Mouse (Mus musculus) testis, adult 2 months (tissue): ENCODE data around the gene Smim14. TPM values are rescaled to one million over a fixed set of nuclear protein-coding genes. Genes with fewer than 3 reads are reported as not detected.

ENCODE experiments used
- H3K27ac ChIP-seq: fragments of 200-500 bp; 2 replicates; pipeline ENCODE4 v1.5.1; 2012; ENCODE audit warnings: low read depth, low read length; ENCODE audit not compliant: control insufficient read depth, insufficient read depth
- H3K27me3 ChIP-seq: fragments of 200-500 bp; 2 replicates; pipeline ENCODE4 v1.6.1; 2012; ENCODE audit warnings: mild to moderate bottlenecking, low read length, moderate library complexity; ENCODE audit not compliant: control insufficient read depth, insufficient read depth
- H3K36me3 ChIP-seq: fragments of 200-500 bp; 2 replicates; pipeline ENCODE4 v1.6.1; 2012; ENCODE audit warnings: mild to moderate bottlenecking, low read length; ENCODE audit not compliant: control insufficient read depth, insufficient read depth
- H3K4me1 ChIP-seq: fragments of 200-500 bp; 2 replicates; pipeline ENCODE4 v1.6.1; 2012; ENCODE audit warnings: low read length; ENCODE audit not compliant: control insufficient read depth, insufficient read depth
- H3K4me3 ChIP-seq: fragments of 200-500 bp; 2 replicates; pipeline ENCODE4 v1.5.1; 2012; ENCODE audit warnings: low read depth, mild to moderate bottlenecking, low read length, moderate library complexity, mixed read lengths; ENCODE audit not compliant: control insufficient read depth
- CTCF ChIP-seq: fragments of 200-500 bp; IDR thresholded peaks from 2 replicates; pipeline ENCODE4 v1.5.1; 2012; ENCODE audit warnings: low read depth, mild to moderate bottlenecking, inconsistent platforms, low read length, moderate library complexity; ENCODE audit not compliant: control insufficient read depth, insufficient read depth, insufficient replicate concordance
- POLR2A ChIP-seq: fragments of 200-500 bp; IDR thresholded peaks from 2 replicates; pipeline ENCODE4 v1.6.1; 2012; ENCODE audit warnings: low read depth, mild to moderate bottlenecking, inconsistent platforms, low read length, moderate library complexity; ENCODE audit not compliant: control insufficient read depth
- polyA plus RNA-seq: library from polyadenylated mRNA; depleted of rRNA; stranded (reverse); fragments of >200 nt; gene quantifications from 2 replicates; pipeline ENCODE4 v1.2.3, GENCODE M21; 2012; rRNA removed

Gene Smim14
- 130 and 131 TPM in 2 replicates for polyA plus RNA-seq

- H3K27ac ChIP-seq: peak within 1 kb of the TSS; percentile 99
- no peaks in the 10 kb centered on the region; the same call in 1 of the 2 replicates for H3K4me1 ChIP-seq
- peak within 1 kb of the TSS; percentile 100 for H3K4me3 ChIP-seq
- H3K27me3 ChIP-seq: no peaks in the 10 kb centered on the region
- TF ChIP-seq POLR2A: peak; percentile 93
- TF ChIP-seq CTCF: no peak
- no peaks in the 10 kb centered on the region for H3K36me3 ChIP-seq
Observed at GRCm38 (mm10) chr5:65536751-65537419, at the start of gene Smim14, which contains the start of gene Ube2k. TSS of gene Smim14 (minus strand) at chr5:65537184. TSS of gene Ube2k (plus strand) at chr5:65537233.

GRCm38 (mm10) chr5:65586291-65586690, 49.3 kb upstream of the Smim14 start:
- Histone ChIP-seq H3K4me3 (no peak overlapping the region), H3K27ac (no peak overlapping the region), H3K4me1 (no peaks in the 10 kb centered on the region), H3K36me3 (no peaks in the 10 kb centered on the region), H3K27me3 (no peaks in the 10 kb centered on the region)
- TF ChIP-seq POLR2A (no peak), CTCF (no peak)

GRCm38 (mm10) chr5:65578545-65578944, 41.6 kb upstream of the Smim14 start:
- no peak overlapping the region for H3K27ac ChIP-seq
- H3K27me3 ChIP-seq: no peaks in the 10 kb centered on the region
- H3K4me1 ChIP-seq: no peaks in the 10 kb centered on the region
- H3K4me3 ChIP-seq: no peak overlapping the region
- no peak for TF ChIP-seq CTCF
- TF ChIP-seq POLR2A: no peak
- H3K36me3 ChIP-seq: no peaks in the 10 kb centered on the region

GRCm38 (mm10) chr5:65575896-65576295, 38.9 kb upstream of the Smim14 start:
- Histone ChIP-seq H3K36me3 (no peaks in the 10 kb centered on the region), H3K27ac (no peak overlapping the region), H3K4me1 (no peaks in the 10 kb centered on the region), H3K27me3 (no peaks in the 10 kb centered on the region), H3K4me3 (no peak overlapping the region)
- TF ChIP-seq CTCF: no peak
- no peak for TF ChIP-seq POLR2A

- no peaks in the 10 kb centered on the region for H3K36me3 ChIP-seq
Observed at GRCm38 (mm10) chr5:65574876-65575275, 37.9 kb upstream of the Smim14 start.

GRCm38 (mm10) chr5:65565486-65565885, 28.5 kb upstream of the Smim14 start:
- Histone ChIP-seq H3K27me3 (no peaks in the 10 kb centered on the region), H3K4me1 (no peaks in the 10 kb centered on the region), H3K4me3 (no peak overlapping the region), H3K27ac (no peak overlapping the region), H3K36me3 (no peaks in the 10 kb centered on the region)
- TF ChIP-seq CTCF: no peak
- TF ChIP-seq POLR2A: no peak

More at GRCm38 (mm10) chr5:65574876-65575275, 37.9 kb upstream of the Smim14 start:
- H3K4me1 ChIP-seq: no peaks in the 10 kb centered on the region
- no peak overlapping the region for H3K4me3 ChIP-seq
- no peak overlapping the region for H3K27ac ChIP-seq
- no peaks in the 10 kb centered on the region for H3K27me3 ChIP-seq
- TF ChIP-seq POLR2A: no peak

- Histone ChIP-seq H3K4me1 (no peaks in the 10 kb centered on the region), H3K27me3 (no peaks in the 10 kb centered on the region), H3K27ac (no peak overlapping the region), H3K36me3 (no peaks in the 10 kb centered on the region), H3K4me3 (no peak overlapping the region)
- TF ChIP-seq CTCF: no peak
- TF ChIP-seq POLR2A: no peak
Observed at GRCm38 (mm10) chr5:65561125-65561893, 24.3 kb upstream of the Smim14 start.
